Mouse (Mus musculus) left cerebral cortex, adult 6 months (tissue): ENCODE data around the gene Noc4l. TPM values are rescaled to one million over a fixed set of nuclear protein-coding genes. Genes with fewer than 3 reads are reported as not detected.

Experiments
- long read RNA-seq, 2 experiments: library from polyadenylated mRNA; unstranded; transcript quantifications; one replicate each; pipeline ENCODE4 v2.0.0; 2019 to 2020
- polyA plus RNA-seq: library from polyadenylated mRNA; unstranded; fragments of <200 nt; fragmentation: Nextera tagmentation; gene quantifications from 2 replicates; pipeline ENCODE4 v1.2.3, GENCODE M21; 2021

The Noc4l gene
- polyA plus RNA-seq: 27.5 and 29.6 TPM in 2 replicates
- long read RNA-seq, experiment 1, transcript Noc4l-201 (15 exons, 2,075 nt): major isoform, 93 of 126 reads
- long read RNA-seq, experiment 1, partial matches to known transcripts: 5 of 126 reads
- long read RNA-seq, experiment 1, other reads (novel, unspliced or antisense): 28 of 126 reads
- long read RNA-seq, experiment 2, transcript Noc4l-201 (15 exons, 2,075 nt): major isoform, 24 of 32 reads
- long read RNA-seq, experiment 2, partial matches to known transcripts: 6 of 32 reads
- long read RNA-seq, experiment 2, other reads (novel, unspliced or antisense): 2 of 32 reads

DNA sequence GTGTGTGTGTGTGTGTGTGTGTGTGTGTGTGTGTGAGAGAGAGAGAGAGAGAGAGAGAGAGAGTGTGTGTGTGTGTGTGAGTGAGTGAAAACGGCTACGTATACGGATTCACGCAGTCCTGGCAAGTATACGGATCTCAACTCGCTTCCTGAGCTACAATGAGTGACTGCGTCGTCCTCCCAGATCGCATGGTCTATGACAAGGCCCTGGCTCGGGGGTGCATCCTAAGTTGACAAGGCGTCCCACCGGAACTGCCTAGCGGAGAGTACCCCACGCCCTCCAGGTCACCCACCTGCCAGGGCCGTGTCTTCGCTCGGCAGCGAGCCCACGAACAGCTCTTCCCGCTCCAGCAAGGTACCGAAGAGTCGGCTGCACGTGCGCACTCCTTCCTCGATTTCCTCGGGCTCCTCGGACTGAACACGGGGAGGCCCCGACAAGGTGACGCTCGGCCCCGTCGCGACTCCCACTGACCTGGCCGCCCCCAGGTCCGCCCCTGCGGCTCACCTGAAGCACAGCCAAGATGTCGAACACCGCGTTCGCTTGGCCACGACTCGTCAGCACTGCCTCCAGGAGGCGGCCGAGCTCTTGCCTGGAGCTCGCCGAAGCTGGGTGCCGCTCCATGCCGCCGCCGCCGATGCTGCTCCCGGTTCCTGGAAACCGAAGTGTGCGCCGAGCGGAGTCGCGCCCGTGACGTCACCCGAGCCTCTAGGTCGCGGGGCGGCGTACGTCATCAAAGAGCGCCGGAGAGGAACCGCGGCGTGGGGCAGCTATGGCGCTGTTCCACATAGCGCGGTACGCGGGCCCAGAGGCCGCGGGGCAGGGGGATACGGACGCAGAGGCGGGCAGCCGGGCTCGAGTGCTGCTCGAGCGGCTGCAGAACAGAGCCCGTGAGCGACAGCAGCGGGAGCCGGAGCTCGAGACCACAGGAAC lies at the start of gene Noc4l, which contains the start of gene Ddx51:
TSS of gene Noc4l (minus strand) at position 699 of the 930 bp plus-strand sequence.
TSS of gene Ddx51 (plus strand) at position 733 of the 930 bp plus-strand sequence.

Other genes starting within 250 kb of the Noc4l start
- gene Fbrsl1, start 204.9 kb downstream of the Noc4l start, polyA plus RNA-seq: 4.5 and 14.4 TPM in 2 replicates
- 25.9 and 78.1 TPM in 2 replicates for gene Galnt9, start 109.1 kb downstream of the Noc4l start, polyA plus RNA-seq
- 4.3 and 4.6 TPM in 2 replicates for gene Ddx51, start within 50 bp of the Noc4l start, polyA plus RNA-seq
- 16.9 and 23.8 TPM in 2 replicates for gene Ep400, start 117.3 kb upstream of the Noc4l start, polyA plus RNA-seq
- gene Pus1, start 127.2 kb upstream of the Noc4l start, polyA plus RNA-seq: 9.4 and 13.1 TPM in 2 replicates
- 8.3 and 19.8 TPM in 2 replicates for gene Ulk1, start 156.7 kb upstream of the Noc4l start, polyA plus RNA-seq
- 25.1 and 25.9 TPM in 2 replicates for gene Hscb, start 186.4 kb upstream of the Noc4l start, polyA plus RNA-seq
- gene Chek2, start 186.6 kb upstream of the Noc4l start, polyA plus RNA-seq: 1.1 and 1.4 TPM in 2 replicates
- gene Ttc28, start 226.4 kb upstream of the Noc4l start, polyA plus RNA-seq: 1.4 and 1.5 TPM in 2 replicates